Mouse (Mus musculus): ENCODE measurements around the gene Zdhhc17. TPM values are rescaled to one million over a fixed set of nuclear protein-coding genes. Genes with fewer than 3 reads are reported as not detected.

Gene Zdhhc17
- polyA plus RNA-seq, 1 experiment from 2014 or later = 45.1 TPM

Other genes starting within 250 kb of the Zdhhc17 start
- gene Csrp2, start 90.4 kb downstream of the Zdhhc17 start, polyA plus RNA-seq (2016; fragmentation: Nextera tagmentation; extraction: Ambion mirVana) = 148 and 160 TPM in 2 replicates
- gene Osbpl8, start 154.6 kb upstream of the Zdhhc17 start, polyA plus RNA-seq (2016; fragmentation: Nextera tagmentation; extraction: Ambion mirVana) = 22.4 and 24.0 TPM in 2 replicates